Mouse (Mus musculus): Measurements from ENCODE around the gene Fmr1.
A peak's percentile ranks its signal among the peaks of the same experiment; 100 is the strongest.
"Not testable (repeated sequence)": the region's sequence is repeated elsewhere in the genome, so short reads cannot be mapped to it uniquely, and the experiment has no call there.

The Fmr1 gene

DNA sequence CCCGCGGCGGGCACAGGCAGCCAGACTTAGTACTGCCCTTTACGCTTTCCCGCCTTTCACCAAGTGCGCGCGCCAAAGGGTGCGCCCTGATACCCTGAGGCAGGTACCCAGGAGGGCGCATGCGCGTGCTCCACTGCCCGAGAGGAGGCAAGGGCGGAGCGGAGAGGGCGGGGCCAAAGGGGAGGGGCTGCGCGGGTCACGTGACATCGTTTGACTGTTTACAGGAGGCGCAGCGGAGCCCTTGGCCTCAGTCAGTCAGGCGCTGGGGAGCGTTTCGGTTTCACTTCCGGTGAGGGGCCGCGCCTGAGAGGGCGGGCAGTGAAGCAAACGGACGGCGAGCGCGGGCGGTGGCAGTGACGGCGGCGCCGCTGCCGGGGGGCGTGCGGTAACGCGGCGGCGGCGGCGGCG is at the start of gene Fmr1:
Gene Fmr1 (plus strand): TSS at position 209 of the 408 bp plus-strand sequence.
- DNase-seq (ENCODE audit: low spot score in 2 of 2), result peak; percentile 95 to 98

GRCm38 (mm10) chrX:68641603-68642002 is 36.7 kb upstream of the Fmr1 start:
- no peak for DNase-seq (ENCODE audit: low spot score in 2 of 2)

DNA sequence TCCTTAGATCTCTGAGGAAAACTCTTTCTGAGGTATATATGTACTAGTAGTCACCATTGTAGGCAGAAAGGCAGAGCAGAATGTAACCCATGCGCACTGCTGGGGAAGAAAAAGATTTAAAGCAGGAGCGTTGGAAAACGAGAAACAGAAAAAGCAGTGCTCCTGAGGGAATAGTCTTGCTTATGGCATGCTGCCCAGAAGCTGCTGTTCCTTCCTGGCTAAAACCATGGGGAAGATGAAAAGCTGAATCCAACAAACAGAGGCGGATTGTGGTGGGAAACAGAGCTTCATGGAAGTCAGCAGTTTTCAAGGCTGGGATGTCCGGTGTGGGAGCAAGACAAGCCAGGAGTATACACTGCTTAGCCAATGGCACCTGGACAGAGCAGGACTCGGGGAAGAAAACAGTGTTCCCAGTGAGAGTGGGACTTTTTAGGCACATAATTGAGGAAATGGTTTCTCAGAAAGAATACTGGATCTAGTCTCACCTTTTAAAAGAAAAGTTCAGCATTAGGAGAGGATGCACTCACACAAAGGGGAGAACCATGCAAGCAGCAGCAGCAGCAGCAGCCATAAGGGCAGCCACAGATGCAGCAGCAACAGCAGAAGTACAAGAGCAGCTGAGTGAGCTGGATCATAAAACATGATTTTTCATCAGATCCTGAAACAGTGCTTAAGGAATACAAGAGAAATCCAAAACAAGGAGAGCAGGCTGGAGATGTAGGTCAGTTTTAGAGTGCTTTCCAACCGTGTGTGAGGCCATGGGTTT is 33.0 kb upstream of the Fmr1 start:
- peak in 1 of 2 experiments; percentile 10 for DNase-seq (ENCODE audit: low spot score in 2 of 2)

- no peak for DNase-seq (ENCODE audit: low spot score in 2 of 2)
Measured at GRCm38 (mm10) chrX:68677508-68677907, 833 bp upstream of the Fmr1 start.

DNA sequence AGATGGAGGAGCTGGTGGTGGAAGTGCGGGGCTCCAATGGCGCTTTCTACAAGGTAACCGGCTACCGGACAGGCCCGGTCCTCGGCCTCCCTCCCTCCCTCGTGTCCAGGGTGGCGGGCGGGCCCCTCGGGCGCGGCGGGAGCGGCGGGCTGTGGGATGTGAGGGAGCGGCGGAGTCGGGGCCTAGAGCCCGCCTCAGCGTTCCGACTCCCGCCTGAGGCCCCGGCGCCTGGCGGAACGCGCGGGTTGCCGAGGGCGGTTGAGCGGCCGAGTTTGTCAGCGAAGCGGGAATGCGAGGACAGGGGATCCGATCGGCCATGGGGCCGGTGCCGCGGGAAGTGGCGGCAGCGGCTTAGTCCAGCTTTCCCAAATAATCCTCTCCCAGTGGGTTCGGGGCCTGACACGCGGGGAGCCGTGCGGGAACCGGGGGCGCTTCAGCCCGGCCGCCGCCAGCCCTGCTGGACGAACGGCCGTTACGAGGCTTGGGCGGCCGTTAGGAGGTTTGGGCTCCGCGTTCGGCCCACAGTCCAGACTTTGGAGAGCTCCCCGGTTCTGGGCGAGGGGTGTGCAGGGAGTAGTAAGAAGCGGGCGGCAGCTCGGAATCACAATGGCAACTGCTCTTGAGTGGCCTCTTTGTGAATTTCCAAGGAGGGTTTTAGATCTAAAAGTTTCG is 610 bp downstream of the Fmr1 start:
- DNase-seq (ENCODE audit: low spot score in 2 of 2), result peak; percentile 8 to 28

- DNase-seq (ENCODE audit: low spot score in 2 of 2), result no peak
Measured at GRCm38 (mm10) chrX:68684706-68685105, 6.4 kb downstream of the Fmr1 start.

GRCm38 (mm10) chrX:68691936-68692335 is 13.6 kb downstream of the Fmr1 start:
- not testable (repeated sequence) for DNase-seq (ENCODE audit: low spot score in 2 of 2)

DNA sequence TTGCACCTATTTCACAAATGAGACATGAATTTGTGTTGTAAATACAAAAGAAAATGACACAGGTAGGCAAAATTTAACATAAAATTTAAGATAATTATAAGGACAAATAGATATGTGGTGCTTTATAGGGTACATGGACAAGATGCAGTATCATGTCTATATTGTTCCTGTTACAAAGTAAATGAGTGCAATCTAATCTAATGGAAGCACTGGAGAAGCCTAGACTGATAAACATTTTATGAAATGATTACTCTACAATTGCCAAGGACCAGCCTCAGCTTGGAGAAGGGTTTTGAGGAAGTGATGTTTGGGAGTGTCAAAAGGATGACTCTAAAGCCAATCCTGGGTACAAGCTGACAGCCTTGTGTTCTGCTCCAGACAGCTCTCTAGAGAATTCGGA is 58.6 kb downstream of the Fmr1 start:
- DNase-seq (ENCODE audit: low spot score in 2 of 2), result no peak

GRCm38 (mm10) chrX:68740088-68740487 is 61.7 kb downstream of the Fmr1 start:
- DNase-seq (ENCODE audit: low spot score in 2 of 2), result no peak

GRCm38 (mm10) chrX:68761606-68762005 is 83.3 kb downstream of the Fmr1 start, which contains the start of gene Fmr1nb:
Gene Fmr1nb (plus strand): TSS chrX:68761839.
- no peak for DNase-seq (ENCODE audit: low spot score in 2 of 2)
